In genomic region chr4:46305436-46305835, GRCm38 (mm10) we compare ENCODE assay signal across 7 mouse cellular contexts. TPM values are rescaled to one million over a fixed set of nuclear protein-coding genes. Genes with fewer than 3 reads are reported as not detected.
DNase-seq lines count a peak whose midpoint lies in the region; ATAC-seq lines count a peak whose summit lies in the region.

No protein-coding gene starts in this region.

- H3K9me3 ChIP-seq in embryonic facial prominence, embryonic 10.5 days, result no peaks in the 10 kb centered on the region
- H3K9me3 ChIP-seq in heart, embryonic 16.5 days (replicated peaks; ENCODE audit: control insufficient read depth, low read length), result no peaks in the 10 kb centered on the region
- no peaks in the 10 kb centered on the region for H3K9me3 ChIP-seq in midbrain, embryonic 10.5 days (replicated peaks)

- peak; percentile 10 to 11 for DNase-seq in left cerebral cortex, postnatal 25 days (ENCODE audit: low spot score in 2 of 2)
- DNase-seq in left cerebral cortex, adult 9 months (ENCODE audit: low spot score in 2 of 2), result no peak
- no peak for DNase-seq in embryonic facial prominence, embryonic 10.5 days (ENCODE audit: low spot score)
- DNase-seq in midbrain, embryonic 10.5 days (ENCODE audit: low spot score), result peak; percentile 18
- DNase-seq in urinary bladder, postnatal 10 days (ENCODE audit: low spot score), result no peak
- DNase-seq in right cerebral cortex, postnatal 10 days (ENCODE audit: low spot score in 2 of 2), result no peak

- no peaks in the 10 kb centered on the region for H3K36me3 ChIP-seq in embryonic facial prominence, embryonic 10.5 days (replicated peaks)
- H3K36me3 ChIP-seq in heart, embryonic 16.5 days (ENCODE audit: control insufficient read depth, insufficient read depth), result no peaks in the 10 kb centered on the region
- no peaks in the 10 kb centered on the region for H3K36me3 ChIP-seq in midbrain, embryonic 10.5 days

- no peak overlapping the region for H3K27ac ChIP-seq in embryonic facial prominence, embryonic 10.5 days (replicated peaks)
- no peak overlapping the region for H3K27ac ChIP-seq in heart, embryonic 16.5 days (ENCODE audit: low read length)
- peak overlapping the region; percentile 93; the same call in 1 of the 2 replicates for H3K27ac ChIP-seq in midbrain, embryonic 10.5 days (replicated peaks)

- peak overlapping the region; percentile 87 for H3K4me3 ChIP-seq in embryonic facial prominence, embryonic 10.5 days
- peak overlapping the region; percentile 65 for H3K4me3 ChIP-seq in heart, embryonic 16.5 days (ENCODE audit: low read length)
- peak overlapping the region; percentile 88 for H3K4me3 ChIP-seq in midbrain, embryonic 10.5 days

- H3K27me3 ChIP-seq in embryonic facial prominence, embryonic 10.5 days (replicated peaks; ENCODE audit: low read depth, poor library complexity, severe bottlenecking), result peaks cover 78% of the 10 kb centered on the region
- peaks cover 11% of the 10 kb centered on the region; the same call in 1 of the 2 replicates for H3K27me3 ChIP-seq in heart, embryonic 16.5 days (ENCODE audit: control insufficient read depth, insufficient read depth, low read length)
- peaks cover 67% of the 10 kb centered on the region for H3K27me3 ChIP-seq in midbrain, embryonic 10.5 days (ENCODE audit: low read depth, poor library complexity, severe bottlenecking)

- H3K4me1 ChIP-seq in embryonic facial prominence, embryonic 10.5 days, result peaks cover 14% of the 10 kb centered on the region
- peaks cover 23% of the 10 kb centered on the region for H3K4me1 ChIP-seq in heart, embryonic 16.5 days (ENCODE audit: control insufficient read depth, insufficient read depth, low read length)
- H3K4me1 ChIP-seq in midbrain, embryonic 10.5 days, result peaks cover 22% of the 10 kb centered on the region

- intact Hi-C loops in left cerebral cortex, postnatal 25 days (cut with DNase I), result loop anchor here (2.0 kb wide), 1 partner anchor 103 kb away; no protein-coding TSS in a partner anchor

- peak overlapping the region; percentile 88 for H3K4me2 ChIP-seq in heart, embryonic 16.5 days (ENCODE audit: low read depth, low read length)

- WGBS in embryonic facial prominence, embryonic 10.5 days, result 18% methylated on average over 7 of the region's 7 CpGs
- WGBS in heart, embryonic 16.5 days, result 26% methylated on average over 7 of the region's 7 CpGs
- 17% methylated on average over 7 of the region's 7 CpGs for WGBS in midbrain, embryonic 10.5 days

- no peak for ATAC-seq in heart, embryonic 16.5 days (replicated peaks; ENCODE audit: extremely low read depth, insufficient read depth, low FRiP score)

- peak overlapping the region; percentile 82 for H3K9ac ChIP-seq in heart, embryonic 16.5 days (ENCODE audit: low read length)

RNA-seq across cellular contexts. Expression of gene Foxe1, which starts 38.0 kb away (rescaled TPM):
- not detected for total RNA-seq in left cerebral cortex, postnatal 25 days (2021)
- 1.7 and 2.3 TPM in 2 replicates for polyA plus RNA-seq in embryonic facial prominence, embryonic 10.5 days (2016; fragmentation: Nextera tagmentation; extraction: Ambion mirVana)
- not detected in 2 replicates for polyA plus RNA-seq in heart, embryonic 16.5 days (2015; fragmentation: Nextera tagmentation; extraction: Ambion mirVana)
- polyA plus RNA-seq in midbrain, embryonic 10.5 days (2016; fragmentation: Nextera tagmentation; extraction: Ambion mirVana), result 0.07 TPM in 1 of 2 replicates, not detected in the other

Comparison
In these comparisons a context has a peak if more than half of its experiments do, and no peak if none do; other contexts are left out.
1. DNase-seq: peak in left cerebral cortex, postnatal 25 days (2 of 2) and midbrain, embryonic 10.5 days (single experiment); none in left cerebral cortex, adult 9 months (0 of 2), embryonic facial prominence, embryonic 10.5 days (single experiment), urinary bladder, postnatal 10 days (single experiment) and right cerebral cortex, postnatal 10 days (0 of 2).
2. Peak in every context shown above with its lines, with median percentiles within 50 percentile points of each other: H3K4me3 ChIP-seq.